Mouse (Mus musculus) kidney, adult 2 months (tissue): ENCODE measurements around the gene Hs6st1. TPM values are rescaled to one million over a fixed set of nuclear protein-coding genes. Genes with fewer than 3 reads are reported as not detected.

Experiments used
- DNase-seq: peaks from one replicate; pipeline ENCODE4 v3.0.0; 2021
- H3K27ac ChIP-seq: fragments of 200-500 bp; 2 replicates; pipeline ENCODE4 v1.5.1; 2012; ENCODE audit warnings: low read depth, low read length, control low read depth, inconsistent platforms; ENCODE audit not compliant: insufficient read depth
- H3K27me3 ChIP-seq: fragments of 200-500 bp; replicated peaks from 2 replicates; pipeline ENCODE4 v1.6.1; 2012; ENCODE audit warnings: mild to moderate bottlenecking, moderate library complexity, low read length, inconsistent platforms; ENCODE audit not compliant: control insufficient read depth, insufficient read depth
- H3K36me3 ChIP-seq: fragments of 200-500 bp; 2 replicates; pipeline ENCODE4 v1.6.1; 2012; ENCODE audit warnings: mild to moderate bottlenecking, moderate library complexity, low read length, inconsistent platforms; ENCODE audit not compliant: control insufficient read depth, insufficient read depth
- H3K4me1 ChIP-seq: fragments of 200-500 bp; 2 replicates; pipeline ENCODE4 v1.6.1; 2011; ENCODE audit warnings: low read length; ENCODE audit not compliant: control insufficient read depth, insufficient read depth
- H3K4me3 ChIP-seq: fragments of 200-500 bp; 2 replicates; pipeline ENCODE4 v1.5.1; 2011; ENCODE audit warnings: mild to moderate bottlenecking, low read depth, low read length, control low read depth; ENCODE audit not compliant: insufficient read depth
- CTCF ChIP-seq: fragments of 200-500 bp; conservative IDR thresholded peaks from 2 replicates; pipeline ENCODE4 v1.5.1; 2011; ENCODE audit warnings: low read depth, mild to moderate bottlenecking, control low read depth, low read length, moderate library complexity, mixed read lengths; ENCODE audit not compliant: insufficient read depth, insufficient read length
- POLR2A ChIP-seq: fragments of 200-500 bp; IDR thresholded peaks from one replicate; pipeline ENCODE4 v1.6.1; 2011; ENCODE audit warnings: low read depth, low read length, control low read depth
- WGBS: fragments of 180-500 bp; shearing (Covaris S2); methylation state at CpG from one replicate; pipeline ENCODE4 v1.1.7; 2018; 5-methylcytosine and 5-hydroxymethylcytosine counted together
- polyA plus RNA-seq: library from polyadenylated mRNA; depleted of rRNA; stranded (reverse); fragments of >200 nt; gene quantifications from 2 replicates; pipeline ENCODE4 v1.2.3, GENCODE M21; 2012; rRNA removed

Gene Hs6st1
- polyA plus RNA-seq, 1 experiment: 123 TPM

GRCm38 (mm10) chr1:36140311-36140710, 72.1 kb downstream of the Hs6st1 start:
- no peak overlapping the region for H3K27ac ChIP-seq
- TF ChIP-seq CTCF (no peak), POLR2A (no peak)
- H3K4me1 ChIP-seq: no peaks in the 10 kb centered on the region
- no peak for DNase-seq
- 93% methylated on average over 15 of the region's 15 CpGs for WGBS
- no peak overlapping the region for H3K4me3 ChIP-seq
- no peaks in the 10 kb centered on the region for H3K36me3 ChIP-seq
- H3K27me3 ChIP-seq: no peaks in the 10 kb centered on the region

GRCm38 (mm10) chr1:36145050-36145449, 76.8 kb downstream of the Hs6st1 start:
- Histone ChIP-seq H3K4me1 (no peaks in the 10 kb centered on the region), H3K4me3 (no peak overlapping the region), H3K27ac (no peak overlapping the region), H3K36me3 (no peaks in the 10 kb centered on the region), H3K27me3 (no peaks in the 10 kb centered on the region)
- TF ChIP-seq POLR2A (no peak), CTCF (peak; percentile 30; the same call in 1 of the 2 replicates)
- 6% methylated on average over 1 of the region's 1 CpGs for WGBS
- peak; percentile 61 for DNase-seq

- H3K27me3 ChIP-seq: no peaks in the 10 kb centered on the region
- TF ChIP-seq POLR2A (no peak), CTCF (no peak)
- H3K4me3 ChIP-seq: no peak overlapping the region
- 69% methylated on average over 2 of the region's 2 CpGs for WGBS
- peaks cover 5% of the 10 kb centered on the region for H3K36me3 ChIP-seq
- no peaks in the 10 kb centered on the region for H3K4me1 ChIP-seq
- no peak for DNase-seq
- H3K27ac ChIP-seq: no peak overlapping the region
Observed at GRCm38 (mm10) chr1:36148809-36149208, 80.6 kb downstream of the Hs6st1 start.

- peaks cover 5% of the 10 kb centered on the region for H3K36me3 ChIP-seq
- TF ChIP-seq CTCF (peak; percentile 61), POLR2A (no peak)
Observed at GRCm38 (mm10) chr1:36149411-36149810, 81.2 kb downstream of the Hs6st1 start.

More at GRCm38 (mm10) chr1:36149411-36149810, 81.2 kb downstream of the Hs6st1 start:
- no peaks in the 10 kb centered on the region for H3K4me1 ChIP-seq
- 59% methylated on average over 1 of the region's 1 CpGs for WGBS
- H3K4me3 ChIP-seq: no peak overlapping the region
- peak; percentile 59 for DNase-seq
- no peak overlapping the region for H3K27ac ChIP-seq
- no peaks in the 10 kb centered on the region for H3K27me3 ChIP-seq

Other genes with a start within 250 kb of the Hs6st1 start
- 12.6 and 15.3 TPM in 2 replicates for gene Uggt1, start 176.3 kb downstream of the Hs6st1 start, polyA plus RNA-seq
- 7.4 and 9.9 TPM in 2 replicates for gene Neurl3, start 206.3 kb downstream of the Hs6st1 start, polyA plus RNA-seq
- gene Arid5a, start 239.3 kb downstream of the Hs6st1 start, polyA plus RNA-seq: 3.3 and 4.5 TPM in 2 replicates